ENCODE assay signal across 20 mouse cellular contexts in the genomic region with DNA sequence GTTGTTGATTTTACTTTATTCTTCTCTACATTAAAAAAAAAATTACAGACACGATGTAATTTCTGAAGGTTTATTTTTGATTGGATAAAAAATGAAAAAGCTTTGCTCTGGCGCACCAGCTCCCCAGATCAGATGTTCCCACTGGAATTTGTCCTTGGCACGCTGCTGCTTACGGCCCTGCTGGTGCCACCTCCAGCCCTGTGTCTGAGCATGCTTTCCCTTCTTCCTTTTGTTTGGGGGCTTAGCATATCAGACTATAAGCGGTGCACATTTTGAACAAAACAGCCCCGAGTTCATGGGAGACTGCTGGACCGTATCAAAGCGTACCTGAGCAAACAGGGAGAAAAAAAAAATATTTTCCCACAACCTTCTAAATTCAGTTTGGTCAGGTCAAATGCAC.
DNase-seq lines count a peak whose midpoint lies in the region; ATAC-seq lines count a peak whose summit lies in the region.
"Had no signal": no experiment of that assay in that cellular context is flagged by ENCODE, and none has a peak within 500 bp of the region (broad histone marks: within the 10 kb centered on the region; RNA-seq: fewer than 3 reads in every experiment).

No protein-coding gene starts in this region.

- WGBS in midbrain, embryonic 13.5 days: 55% methylated on average over 8 of the region's 8 CpGs
- WGBS in hindbrain, embryonic 11.5 days: 86% methylated on average over 8 of the region's 8 CpGs

- H3K9ac ChIP-seq in midbrain, embryonic 13.5 days (replicated peaks): no peak overlapping the region
- H3K9ac ChIP-seq in hindbrain, embryonic 11.5 days (ENCODE audit: low read depth, low read length): no peak overlapping the region
- H3K9ac ChIP-seq: forebrain, postnatal 0 days; heart, embryonic 15.5 days; kidney, embryonic 15.5 days; liver, embryonic 13.5 days had no signal

- no peaks in the 10 kb centered on the region for H3K27me3 ChIP-seq in midbrain, embryonic 13.5 days
- no peaks in the 10 kb centered on the region for H3K27me3 ChIP-seq in hindbrain, embryonic 11.5 days (ENCODE audit: control insufficient read depth, insufficient read depth, low read length)
- H3K27me3 ChIP-seq: heart, embryonic 15.5 days; kidney, embryonic 15.5 days; liver, embryonic 13.5 days had no signal

- H3K4me2 ChIP-seq in midbrain, embryonic 13.5 days (replicated peaks): no peak overlapping the region
- H3K4me2 ChIP-seq in hindbrain, embryonic 11.5 days (replicated peaks; ENCODE audit: low read depth, low read length): no peak overlapping the region
- H3K4me2 ChIP-seq: heart, embryonic 15.5 days; kidney, embryonic 15.5 days; liver, embryonic 13.5 days had no signal

- no peaks in the 10 kb centered on the region for H3K36me3 ChIP-seq in midbrain, embryonic 13.5 days
- H3K36me3 ChIP-seq in hindbrain, embryonic 11.5 days (ENCODE audit: control insufficient read depth, insufficient read depth, low read length): no peaks in the 10 kb centered on the region
- H3K36me3 ChIP-seq: forebrain, embryonic 10.5 days; heart, embryonic 15.5 days; kidney, embryonic 15.5 days; liver, embryonic 13.5 days had no signal

- ATAC-seq in midbrain, embryonic 13.5 days: no peak
- no peak for ATAC-seq in inflammation-experienced regulatory T-cells, adult 6 months
- ATAC-seq in hindbrain, embryonic 11.5 days (ENCODE audit: low FRiP score): no peak
- ATAC-seq: forebrain, postnatal 0 days; hindbrain, embryonic 16.5 days; intestine, embryonic 16.5 days had no signal

- no peaks in the 10 kb centered on the region for H3K9me3 ChIP-seq in midbrain, embryonic 13.5 days
- H3K9me3 ChIP-seq in hindbrain, embryonic 11.5 days (ENCODE audit: control insufficient read depth, low read length): no peaks in the 10 kb centered on the region
- H3K9me3 ChIP-seq: forebrain, embryonic 10.5 days; heart, embryonic 15.5 days; kidney, embryonic 15.5 days had no signal

- DNase-seq in heart, adult 11 months: peak; percentile 27
- DNase-seq in heart, postnatal 4 days: no peak
- DNase-seq in layer of hippocampus, adult 9-11 months: peak; percentile 7
- no peak for DNase-seq in layer of hippocampus, adult 18-20 months (ENCODE audit: low spot score in 2 of 2)
- peak; percentile 26 to 55 for DNase-seq in adrenal gland, postnatal 36 days
- no peak for DNase-seq in hindbrain, embryonic 11.5 days (ENCODE audit: low spot score)
- DNase-seq: cerebellum, adult 8-10 months; forebrain, postnatal 0 days; gastrocnemius, postnatal 25 days; liver, embryonic 13.5 days; lung, adult 2 months; right cerebral cortex, postnatal 4 days; thymus, postnatal 14 days had no signal

- H3K4me1 ChIP-seq in midbrain, embryonic 13.5 days (replicated peaks): peaks cover 7% of the 10 kb centered on the region
- H3K4me1 ChIP-seq in hindbrain, embryonic 11.5 days (replicated peaks; ENCODE audit: control insufficient read depth, insufficient read depth, low read length): no peaks in the 10 kb centered on the region
- H3K4me1 ChIP-seq: forebrain, embryonic 10.5 days; heart, embryonic 15.5 days; kidney, embryonic 15.5 days; liver, embryonic 13.5 days had no signal

- H3K4me3 ChIP-seq in midbrain, embryonic 13.5 days (replicated peaks): no peak overlapping the region
- H3K4me3 ChIP-seq in hindbrain, embryonic 11.5 days (ENCODE audit: low read depth, low read length): no peak overlapping the region
- H3K4me3 ChIP-seq: forebrain, embryonic 10.5 days; heart, embryonic 15.5 days; kidney, embryonic 15.5 days; liver, embryonic 13.5 days had no signal

- peak overlapping the region; percentile 22; the same call in 1 of the 2 replicates for H3K27ac ChIP-seq in midbrain, embryonic 13.5 days
- H3K27ac ChIP-seq in hindbrain, embryonic 11.5 days (ENCODE audit: low read depth, low read length): no peak overlapping the region
- H3K27ac ChIP-seq: forebrain, embryonic 10.5 days; heart, embryonic 15.5 days; kidney, embryonic 15.5 days; liver, embryonic 13.5 days had no signal

Comparison
In these comparisons a context has a peak if more than half of its experiments do, and no peak if none do; other contexts are left out.
1. DNase-seq: peak in heart, adult 11 months (single experiment), layer of hippocampus, adult 9-11 months (single experiment) and adrenal gland, postnatal 36 days (2 of 2); none in heart, postnatal 4 days (single experiment), layer of hippocampus, adult 18-20 months (0 of 2) and hindbrain, embryonic 11.5 days (single experiment).